Mouse (Mus musculus) testis, postnatal 10 days (tissue): ENCODE measurements around the gene 1300017J02Rik.

Source experiments
- DNase-seq: peaks from one replicate; pipeline ENCODE4 v3.0.0; 2021; ENCODE audit warnings: low spot score

Gene 1300017J02Rik

DNA sequence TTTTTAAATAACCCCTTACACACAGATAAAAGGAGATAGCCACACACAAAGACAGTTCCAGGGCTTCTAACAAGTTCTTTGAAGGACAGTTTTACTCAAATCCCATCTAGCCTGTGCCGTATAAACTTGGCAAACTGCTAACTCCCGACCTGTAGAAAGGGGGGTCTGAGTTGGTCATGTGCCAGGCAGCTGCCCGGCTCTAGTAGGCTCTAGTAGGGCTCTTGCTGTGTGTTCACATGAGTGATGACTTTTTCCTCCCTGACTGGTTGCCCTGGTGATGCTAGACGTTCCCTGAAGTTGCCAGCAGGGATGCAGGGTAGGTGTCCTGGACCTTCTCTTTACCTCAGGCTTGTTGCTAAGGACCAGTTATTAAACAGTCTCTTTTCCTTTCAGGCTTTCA is 33.8 kb downstream of the 1300017J02Rik start:
- DNase-seq = no peak

GRCm38 (mm10) chr9:103265778-103266177 is 39.1 kb downstream of the 1300017J02Rik start:
- DNase-seq = no peak

DNA sequence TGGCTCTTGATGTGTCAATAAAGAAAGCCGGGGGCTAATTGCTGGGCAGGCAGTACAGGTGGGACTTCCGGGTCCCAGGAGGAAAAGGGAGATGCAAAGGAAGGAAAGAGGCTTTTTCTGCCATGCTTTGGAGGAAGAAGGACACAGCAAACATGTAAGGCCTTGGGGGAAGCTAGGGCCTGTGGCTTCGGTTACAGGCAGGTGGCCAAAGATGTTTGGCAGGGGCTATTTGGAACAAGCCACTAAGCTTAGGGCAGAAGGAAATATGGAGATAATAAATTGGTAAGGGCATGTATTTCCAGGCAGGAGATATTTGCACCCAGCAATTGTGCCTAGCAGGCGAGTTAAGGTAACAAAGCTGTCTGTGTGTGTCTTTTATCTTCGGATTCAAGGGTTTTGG is 52.0 kb downstream of the 1300017J02Rik start:
- DNase-seq = no peak

- no peak for DNase-seq
These were observed 56.3 kb downstream of the 1300017J02Rik start for GRCm38 (mm10) chr9:103248618-103249017.

GRCm38 (mm10) chr9:103246526-103247168 is 58.2 kb downstream of the 1300017J02Rik start:
- no peak for DNase-seq

- DNase-seq = no peak
These were observed 61.2 kb downstream of the 1300017J02Rik start for GRCm38 (mm10) chr9:103243640-103244039.

DNA sequence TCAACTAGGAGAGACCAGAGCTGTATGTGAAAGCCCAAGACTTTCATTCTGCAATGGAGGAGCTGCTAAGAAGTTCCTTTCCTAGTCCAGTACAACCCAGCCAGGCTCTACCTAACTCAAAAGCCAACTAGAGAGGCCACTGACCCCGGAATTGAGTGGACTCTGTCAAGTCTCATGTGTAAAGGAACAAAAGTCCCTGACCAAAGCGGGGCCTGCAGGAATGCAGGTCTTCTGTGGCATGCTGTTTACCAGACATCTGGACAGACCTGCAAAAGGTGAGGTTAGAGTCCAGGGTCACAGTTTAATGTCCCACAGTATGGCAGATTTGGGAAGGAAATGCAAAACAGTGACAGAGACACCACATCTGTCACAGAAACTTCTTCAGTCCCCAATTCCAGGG is 63.7 kb downstream of the 1300017J02Rik start:
- no peak for DNase-seq

- no peak for DNase-seq
These were observed 65.4 kb downstream of the 1300017J02Rik start for GRCm38 (mm10) chr9:103239471-103239870.

DNA sequence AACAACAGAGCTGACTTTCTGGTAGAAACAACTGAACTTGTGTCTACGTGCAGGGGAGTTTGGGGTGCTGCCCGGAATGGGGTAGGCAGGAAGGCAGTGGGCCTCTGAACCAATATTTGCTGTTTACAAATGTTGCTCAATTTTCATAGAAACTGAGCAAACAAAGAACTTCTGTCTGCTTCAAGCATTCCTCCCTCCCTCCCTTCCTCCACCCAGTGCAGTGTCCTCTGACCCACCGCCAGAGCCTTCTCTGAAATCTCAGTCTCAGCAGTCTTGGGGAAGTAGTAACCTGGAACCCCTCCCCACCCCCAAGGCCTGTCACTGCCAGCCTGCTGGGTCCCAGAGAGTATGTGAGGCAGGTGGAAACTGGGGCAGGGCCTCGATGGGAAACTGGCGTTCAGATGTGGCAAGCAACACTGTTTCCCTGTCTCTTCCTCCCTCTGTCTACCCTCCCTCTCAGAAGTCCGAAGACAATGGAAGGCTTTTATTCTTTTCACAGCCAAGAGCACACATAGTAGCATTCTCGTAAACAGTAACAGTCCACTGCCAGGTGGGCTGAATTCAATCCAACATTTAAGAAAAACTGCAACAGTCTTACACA is 70.2 kb downstream of the 1300017J02Rik start:
- peak; percentile 54 for DNase-seq

DNA sequence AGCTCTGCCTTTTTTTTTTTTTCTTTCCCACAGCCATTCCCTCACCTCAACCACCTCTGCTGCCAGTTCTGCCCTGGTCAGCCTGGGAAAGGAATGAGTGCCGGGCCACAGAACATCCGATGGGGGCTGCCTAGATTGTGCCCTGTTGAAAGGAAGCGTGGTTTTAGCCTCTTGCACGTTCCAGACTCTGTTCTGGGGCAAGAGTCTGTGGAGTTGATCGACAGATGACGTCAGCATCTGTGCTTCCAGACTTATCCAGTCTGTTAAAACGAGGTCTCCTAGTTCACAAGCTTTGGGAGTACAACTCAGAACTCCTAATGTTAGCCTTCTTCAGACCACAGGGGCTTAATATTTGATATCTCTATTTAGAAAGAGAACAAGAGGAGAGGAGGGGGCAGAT is 70.8 kb downstream of the 1300017J02Rik start:
- DNase-seq = no peak

- no peak for DNase-seq
These were observed 71.9 kb downstream of the 1300017J02Rik start for GRCm38 (mm10) chr9:103233006-103233395.

- DNase-seq = no peak
These were observed 72.5 kb downstream of the 1300017J02Rik start for GRCm38 (mm10) chr9:103232232-103233005.

DNA sequence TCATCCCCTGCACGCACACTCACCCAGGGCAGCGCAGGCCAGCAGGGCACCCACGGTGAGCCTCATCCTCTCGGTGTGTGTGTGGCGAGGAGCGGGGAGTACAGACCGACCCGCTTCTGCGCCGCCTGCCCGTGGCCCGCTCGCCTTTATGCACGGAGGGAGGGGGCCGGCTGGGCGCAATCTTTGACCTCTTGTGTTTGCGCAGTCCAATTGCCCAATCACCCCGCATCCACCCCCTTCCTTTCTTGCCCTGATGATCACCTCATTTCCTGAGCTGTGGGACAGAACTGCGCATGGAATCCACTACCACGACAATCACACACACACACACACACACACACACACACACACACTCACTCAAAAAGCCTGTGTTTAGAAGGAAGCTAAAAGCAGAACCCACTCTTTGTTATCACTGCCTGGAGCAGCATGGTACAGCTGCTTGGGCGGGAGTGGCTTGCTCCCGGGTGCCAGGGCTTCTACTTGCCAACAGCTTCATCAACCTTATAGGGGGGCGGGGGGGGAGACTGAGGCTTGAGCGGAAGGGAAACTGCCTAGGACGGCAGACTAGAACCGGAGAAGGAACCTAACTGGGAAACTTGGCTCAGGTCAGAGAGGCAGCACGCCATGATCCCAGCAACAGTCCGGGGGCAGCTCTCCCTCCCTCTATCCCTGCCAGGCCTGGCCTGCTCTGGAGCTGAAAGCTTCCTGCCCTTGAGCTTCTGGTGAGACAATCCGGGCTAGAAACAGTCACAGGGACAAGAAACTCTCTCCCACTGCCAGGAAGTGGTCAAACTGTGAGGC is 74.5 kb downstream of the 1300017J02Rik start, which contains the start of the genes Gm20425 and Trf:
Gene Gm20425 (minus strand): TSS at position 157 of the 801 bp plus-strand sequence.
Gene Trf (minus strand): TSS at position 294 of the 801 bp plus-strand sequence.
- peak; percentile 63 for DNase-seq

DNA sequence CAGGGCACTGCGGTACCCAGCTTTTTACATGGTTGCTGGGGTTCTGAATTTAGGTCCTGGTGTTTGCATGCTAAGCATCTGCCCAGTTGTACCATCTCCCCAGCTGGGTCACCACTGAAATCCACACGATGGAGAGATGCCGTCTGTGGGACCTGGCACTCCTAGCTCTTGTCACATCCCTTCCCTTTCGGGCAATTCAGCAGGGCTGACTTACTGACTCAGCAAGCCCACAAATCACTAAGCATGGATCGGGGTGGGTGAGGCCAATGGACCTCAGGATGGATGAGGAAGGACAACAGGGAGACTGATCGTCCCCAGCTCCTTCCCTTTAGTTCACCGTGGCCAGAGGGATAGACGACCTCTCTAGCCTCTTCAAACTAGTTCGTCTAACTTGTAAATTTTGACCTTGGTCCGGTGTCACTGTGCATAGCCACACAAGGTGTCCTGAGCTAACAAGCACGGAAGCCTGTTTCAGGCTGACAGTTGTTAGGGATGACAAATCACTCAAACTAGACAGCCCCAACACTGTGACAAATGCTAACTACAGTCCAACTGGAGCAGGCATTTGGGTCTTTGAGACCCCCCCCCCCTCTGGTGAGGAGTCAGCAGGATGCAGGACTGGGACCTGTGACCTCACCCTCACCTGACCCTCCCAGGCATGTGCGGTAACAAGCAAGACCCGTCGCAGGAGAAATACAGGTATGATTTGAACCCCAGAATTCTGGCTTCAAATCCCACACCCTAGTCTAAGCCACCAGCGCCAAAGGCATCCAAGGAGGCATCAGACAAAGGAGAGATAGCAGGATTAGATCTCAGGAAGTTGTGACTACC is 75.6 kb downstream of the 1300017J02Rik start:
- DNase-seq = no peak

- DNase-seq = no peak
These were observed 76.4 kb downstream of the 1300017J02Rik start for GRCm38 (mm10) chr9:103228370-103229003.

DNA sequence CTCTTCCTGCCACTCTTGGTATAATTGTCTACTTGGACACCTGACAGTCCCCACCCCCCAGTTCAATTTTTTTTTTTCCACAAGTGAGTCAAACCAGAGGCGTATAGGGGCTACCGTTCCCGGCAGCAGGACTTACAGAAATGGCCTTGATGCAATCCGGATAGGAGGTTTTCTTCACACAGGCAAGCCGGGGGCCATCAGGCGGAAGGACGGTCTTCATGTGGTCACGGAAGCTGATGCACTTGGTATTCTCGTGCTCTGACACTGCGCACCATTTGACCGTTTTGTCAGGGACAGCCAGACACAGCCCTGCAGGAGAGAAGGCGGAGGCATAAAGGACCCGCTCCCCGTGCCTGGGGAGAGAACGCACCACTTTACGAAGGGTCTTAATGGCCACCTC is 77.1 kb downstream of the 1300017J02Rik start:
- DNase-seq = no peak

- DNase-seq = peak; percentile 86
These were observed 78.1 kb downstream of the 1300017J02Rik start for GRCm38 (mm10) chr9:103226806-103227205.

DNA sequence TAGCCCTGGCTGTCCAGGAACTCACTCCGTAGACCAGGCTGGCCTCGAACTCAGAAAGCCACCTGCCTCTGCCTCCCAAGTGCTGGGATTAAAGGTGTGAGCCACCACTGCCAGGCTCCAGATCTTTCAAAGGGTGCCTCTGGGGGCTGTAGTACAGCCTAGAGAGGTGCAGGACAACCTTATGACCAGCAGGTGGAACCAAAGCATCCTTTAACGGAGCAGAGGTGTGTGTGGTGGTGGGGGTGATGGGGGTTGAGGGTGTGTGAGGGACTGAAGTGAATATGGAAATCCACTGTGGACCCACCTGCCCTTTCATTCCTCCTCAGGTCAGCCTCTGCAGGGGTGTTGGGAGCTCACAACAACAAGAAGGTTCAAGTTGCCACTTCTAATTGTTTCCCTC is 79.4 kb downstream of the 1300017J02Rik start:
- no peak for DNase-seq

- no peak for DNase-seq
These were observed 80.2 kb downstream of the 1300017J02Rik start for GRCm38 (mm10) chr9:103224721-103225120.

DNA sequence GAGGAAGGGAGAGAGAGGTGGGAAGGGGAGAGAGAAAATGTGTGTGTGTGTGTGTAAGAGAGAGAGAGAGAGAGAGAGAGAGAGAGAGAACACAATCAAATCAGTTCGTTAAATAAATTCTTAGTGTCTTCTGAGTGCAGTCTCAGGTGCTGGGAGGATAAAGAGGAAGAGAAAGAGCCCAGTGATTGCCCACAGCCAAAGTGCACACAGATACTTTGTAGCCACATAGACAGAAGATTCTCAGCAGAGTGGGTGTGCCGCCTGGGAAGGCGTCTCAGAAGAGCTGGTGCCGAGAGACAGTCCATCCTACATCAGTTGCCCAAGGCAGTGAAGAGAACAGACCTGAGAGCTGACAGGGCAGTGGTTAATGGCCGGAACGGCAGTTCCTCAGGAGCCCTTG is 90.6 kb downstream of the 1300017J02Rik start:
- DNase-seq = no peak

DNA sequence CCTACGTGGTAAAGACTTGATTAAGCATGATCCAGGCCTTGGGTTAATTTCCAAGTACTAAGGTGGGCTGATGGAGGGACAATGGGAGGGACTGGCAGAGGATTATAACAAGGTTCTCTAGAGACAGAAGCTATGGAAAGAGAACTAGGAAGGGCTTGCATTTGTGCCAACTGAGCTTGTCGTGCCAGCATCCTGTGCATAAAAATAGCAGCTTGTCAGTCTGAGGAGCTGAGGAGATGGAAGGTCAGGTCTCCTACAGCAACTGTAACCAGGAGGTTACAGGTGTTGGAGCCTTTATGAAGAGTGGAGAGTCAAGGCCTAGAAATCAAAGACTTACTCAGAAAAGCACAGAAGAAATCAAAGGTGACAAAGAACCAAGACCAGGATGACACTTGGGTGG is 91.3 kb downstream of the 1300017J02Rik start:
- no peak for DNase-seq
